Mouse (Mus musculus): ENCODE data around the gene Nfyb.

Nfyb gene

DNA sequence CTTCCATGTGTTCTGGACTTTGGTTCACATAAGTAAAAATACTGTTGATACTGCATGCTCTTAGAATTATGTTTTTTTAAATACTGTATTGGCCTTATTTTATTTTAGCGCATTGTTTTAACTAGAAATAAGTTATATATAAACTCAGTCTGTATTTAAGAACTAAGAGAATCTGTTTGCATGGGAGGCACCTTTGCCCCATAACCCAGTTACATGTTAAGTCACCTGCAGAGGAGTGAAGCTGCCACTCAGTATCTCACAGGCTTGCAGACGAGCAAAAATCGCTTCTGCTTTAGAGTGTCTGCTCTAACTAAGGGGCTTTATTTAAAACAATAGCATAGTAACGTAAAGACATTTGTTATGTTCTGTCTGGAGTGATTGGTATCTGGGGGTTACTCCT is 22.1 kb downstream of the Nfyb start:
- TF ChIP-seq GATA4 (IDR thresholded peaks at IDR 0.05; ENCODE audit: insufficient replicate concordance, low read length), result no peak

DNA sequence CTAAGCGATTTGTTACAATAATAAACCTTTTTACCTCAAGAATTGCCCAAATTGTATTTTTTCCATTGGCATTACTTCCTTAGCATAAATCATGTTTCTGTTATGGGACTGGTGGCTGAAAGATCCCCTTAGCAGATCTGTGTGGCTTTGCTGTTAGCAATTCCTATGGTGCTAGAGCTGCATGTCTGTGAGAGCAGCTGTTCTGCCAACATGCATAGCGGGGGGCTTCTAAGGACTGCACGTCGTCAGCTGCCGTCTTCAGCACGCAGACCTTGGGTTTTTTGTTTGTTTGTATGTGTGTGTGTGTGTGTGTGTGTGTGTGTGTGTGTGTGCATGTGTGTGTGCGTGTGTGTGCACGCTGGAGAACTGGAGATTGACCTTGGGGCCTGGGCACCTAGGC is 22.6 kb downstream of the Nfyb start:
- TF ChIP-seq GATA4 (IDR thresholded peaks at IDR 0.05; ENCODE audit: insufficient replicate concordance, low read length), result no peak

DNA sequence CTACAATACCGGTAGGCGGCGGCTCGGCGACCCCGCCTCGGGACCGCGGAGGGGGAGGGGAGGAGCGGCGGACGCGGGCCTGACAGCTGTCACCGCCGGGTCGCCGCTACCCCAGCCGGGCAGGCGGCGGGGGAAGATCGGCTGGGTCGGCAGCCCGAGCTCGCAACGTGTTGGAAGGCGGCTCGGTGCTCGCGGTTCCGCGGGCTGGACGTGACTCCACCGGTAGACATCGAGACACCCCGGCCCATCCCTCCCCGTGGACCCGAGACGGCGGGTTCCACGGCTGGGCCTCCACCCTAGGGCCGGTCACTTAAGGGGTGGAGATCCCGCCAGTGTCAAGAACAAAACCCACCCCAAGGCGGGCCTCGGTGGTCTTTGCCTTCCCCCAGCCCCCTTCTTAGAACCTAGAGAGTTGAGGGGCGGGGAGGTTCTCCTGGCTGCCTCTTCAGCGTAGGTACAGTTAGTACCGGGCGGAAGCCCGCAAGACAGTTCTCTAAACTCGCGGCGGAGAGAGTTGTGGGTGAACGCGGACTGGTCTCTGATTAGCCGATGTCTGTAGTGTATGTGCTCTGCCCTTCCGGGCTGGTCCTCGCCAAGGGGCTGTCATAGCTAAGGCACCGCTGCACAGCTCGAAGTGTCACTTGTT is 64.5 kb downstream of the Nfyb start:
- no peak for TF ChIP-seq GATA4 (IDR thresholded peaks at IDR 0.05; ENCODE audit: insufficient replicate concordance, low read length)

DNA sequence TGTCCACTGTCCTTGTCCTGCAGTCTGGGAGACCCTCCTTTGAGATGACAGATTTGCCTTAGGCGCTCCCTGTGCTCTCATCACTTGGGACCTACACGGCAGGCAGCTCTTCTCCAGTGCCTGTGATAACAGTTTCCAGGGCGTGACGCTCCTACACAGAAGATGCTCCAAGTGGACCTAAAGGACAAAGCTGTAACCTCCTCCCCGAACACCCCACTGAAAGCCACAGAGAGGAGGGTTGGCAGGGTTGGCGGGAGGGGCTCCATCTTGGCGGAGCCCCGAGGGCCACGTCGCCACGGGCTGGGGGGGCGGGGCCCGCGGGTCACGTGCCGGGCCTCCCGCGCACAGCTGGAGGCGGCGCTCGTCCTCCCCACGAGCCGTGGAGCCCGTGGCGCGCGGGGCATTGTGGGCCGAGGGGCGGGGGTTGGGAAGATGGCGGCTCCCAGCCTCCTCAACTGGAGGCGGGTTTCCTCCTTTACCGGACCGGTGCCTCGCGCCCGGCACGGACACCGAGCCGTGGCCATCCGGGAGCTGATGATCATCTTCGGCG is 65.2 kb downstream of the Nfyb start:
- 0 out of 2 replicates have a peak, but pooled peaks have one; percentile 8 for TF ChIP-seq GATA4 (IDR thresholded peaks at IDR 0.05; ENCODE audit: insufficient replicate concordance, low read length)

Data from liver, adult (tissue).